Mouse (Mus musculus): ENCODE results near the gene Pdgfb.

Gene Pdgfb

DNA sequence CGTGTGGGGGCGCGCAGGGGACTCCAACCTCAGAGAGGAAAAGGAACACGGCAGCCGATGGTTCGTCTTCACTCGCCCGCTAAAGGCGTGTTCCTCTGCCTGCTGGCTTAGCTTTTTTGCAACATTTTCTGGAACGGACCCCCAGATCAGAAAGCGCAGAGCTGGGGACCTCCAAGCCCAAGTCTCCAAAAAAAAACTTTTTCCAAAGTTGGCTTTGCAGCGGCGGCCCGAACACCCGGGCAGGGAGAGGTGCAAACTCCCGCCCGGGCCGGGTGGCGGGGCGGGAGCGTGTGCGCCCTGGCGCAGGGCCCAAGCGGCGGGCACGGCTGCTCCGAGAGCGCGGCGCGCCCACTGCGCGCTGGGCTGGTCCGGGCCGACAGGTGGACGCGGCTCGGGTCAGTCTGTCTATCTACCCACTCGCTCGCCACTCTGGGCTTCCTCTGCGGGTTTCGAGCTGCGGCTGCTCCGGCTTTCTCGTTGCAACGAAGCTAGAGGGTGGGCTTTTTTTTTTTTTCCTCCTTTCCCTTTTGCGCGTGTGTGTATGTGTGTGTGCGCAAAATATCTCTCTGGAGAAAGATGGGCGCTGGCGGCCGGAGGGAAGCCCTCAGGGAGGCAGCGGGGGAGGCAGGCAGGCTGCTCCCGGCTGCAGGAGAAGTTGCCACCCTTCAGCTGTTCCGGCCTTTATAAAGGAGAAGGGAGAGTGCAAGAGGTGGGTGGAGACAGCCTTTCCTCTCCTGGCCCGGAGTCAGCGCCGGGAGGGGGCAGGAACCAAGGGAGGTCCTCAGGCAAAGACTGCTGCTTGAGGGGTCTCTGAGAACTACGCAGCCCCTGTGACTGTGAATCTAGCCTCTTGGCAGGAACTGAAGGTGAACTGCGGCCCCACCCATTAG is at the start of gene Pdgfb:
Pdgfb (minus strand) TSS at position 657 of the 890 bp plus-strand sequence.
- ATAC-seq (ENCODE audit: low TSS enrichment): 0 out of 2 replicates have a peak, but pooled peaks have one; percentile 4

DNA sequence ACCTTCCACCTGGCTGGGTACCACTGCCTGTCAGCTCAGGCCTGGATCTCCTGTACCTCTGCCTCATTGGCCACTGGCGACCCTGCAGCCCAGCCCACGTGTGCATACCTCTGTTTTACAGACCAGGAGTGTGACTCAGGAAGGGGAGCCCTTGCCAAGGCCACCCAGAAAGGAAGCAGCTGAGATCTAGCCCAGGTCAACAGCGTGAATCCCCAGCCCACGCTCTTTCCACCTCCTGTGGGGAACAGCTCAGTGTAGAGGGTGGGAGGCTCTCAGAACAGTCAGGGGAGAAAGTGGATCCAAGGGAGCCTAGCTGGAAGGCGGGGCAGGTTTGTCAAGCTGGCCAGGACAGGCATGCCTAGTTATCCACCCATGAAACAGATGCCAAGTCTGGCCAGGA is 48.0 kb upstream of the Pdgfb start:
- ATAC-seq (ENCODE audit: low TSS enrichment): peak; percentile 41; the same call in 1 of the 2 replicates

DNA sequence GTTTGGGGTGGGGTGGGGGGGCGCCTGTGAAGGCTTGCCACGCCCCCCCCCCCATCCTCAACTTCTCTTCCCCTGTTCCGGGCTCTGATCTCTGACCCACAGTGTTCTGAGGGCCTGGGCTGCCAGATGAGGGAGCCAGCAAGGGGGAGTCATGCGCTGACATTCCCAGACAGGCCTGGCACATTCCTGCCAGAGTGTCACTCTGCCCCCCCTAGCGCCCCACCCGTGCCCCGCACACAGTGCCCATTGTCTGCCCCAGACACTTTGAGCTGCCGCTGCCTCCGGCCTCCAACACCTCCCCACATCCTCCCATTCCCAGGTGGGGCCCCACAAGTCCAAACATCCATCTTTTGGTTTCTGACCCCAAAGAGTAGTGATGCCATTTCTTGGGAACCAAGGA is 47.6 kb upstream of the Pdgfb start:
- no peak for ATAC-seq (ENCODE audit: low TSS enrichment)

DNA sequence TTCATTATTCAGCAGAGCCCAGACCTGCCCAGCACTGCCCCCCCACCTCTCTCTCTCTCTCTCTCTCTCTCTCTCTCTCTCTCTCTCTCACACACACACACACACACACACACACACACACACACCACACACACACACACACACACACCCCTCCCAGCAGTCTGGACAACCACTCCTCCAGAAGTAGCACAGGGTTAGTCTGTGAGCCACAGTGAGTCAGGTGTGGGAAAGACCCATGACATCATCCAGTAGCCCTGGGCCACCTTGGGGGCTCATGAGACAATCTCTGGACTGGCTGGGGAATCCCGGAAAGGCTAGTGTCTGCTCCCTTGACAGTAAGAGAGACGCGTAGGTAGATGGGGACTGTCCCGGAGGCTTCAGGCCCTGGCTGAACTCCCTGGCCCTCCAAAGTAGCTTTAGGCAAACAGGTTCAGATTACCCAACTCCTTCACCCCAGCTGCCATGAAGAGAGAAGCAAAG is 46.3 kb upstream of the Pdgfb start:
- ATAC-seq (ENCODE audit: low TSS enrichment): no peak

DNA sequence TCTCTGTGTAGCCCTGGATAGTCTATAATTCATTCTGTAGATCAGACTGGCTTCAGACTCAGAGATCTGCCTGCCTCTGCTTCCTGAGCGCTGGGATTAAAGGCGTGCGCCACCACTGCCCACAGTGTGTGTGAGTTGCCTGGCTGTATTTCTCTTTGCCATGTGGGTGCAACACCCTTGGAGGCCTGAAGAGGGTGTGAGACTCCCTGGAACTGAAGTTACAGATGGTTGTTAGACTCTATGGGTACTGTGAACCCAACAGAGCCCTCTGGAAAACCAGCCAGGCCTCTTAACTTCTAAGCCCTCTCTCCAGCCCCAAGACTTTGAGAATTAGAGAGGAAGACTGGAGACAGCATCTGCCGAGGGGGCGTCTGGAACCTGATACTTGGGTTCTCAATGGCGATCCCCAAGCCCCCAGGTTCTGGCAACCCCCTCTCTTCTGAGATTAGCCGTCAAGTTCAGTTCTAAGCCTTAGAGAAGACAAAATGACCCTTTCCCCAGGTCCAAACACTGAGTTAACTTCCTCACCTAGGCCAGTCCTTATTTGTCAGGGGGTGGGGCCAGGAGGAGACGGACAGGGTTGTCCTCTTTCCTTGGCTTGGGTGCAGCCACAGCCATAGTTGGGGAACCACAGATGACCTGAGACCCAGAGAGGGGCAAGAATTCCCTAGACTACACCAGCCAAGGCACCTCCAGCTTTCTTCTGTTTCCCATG is 45.7 kb upstream of the Pdgfb start:
- no peak for ATAC-seq (ENCODE audit: low TSS enrichment)

DNA sequence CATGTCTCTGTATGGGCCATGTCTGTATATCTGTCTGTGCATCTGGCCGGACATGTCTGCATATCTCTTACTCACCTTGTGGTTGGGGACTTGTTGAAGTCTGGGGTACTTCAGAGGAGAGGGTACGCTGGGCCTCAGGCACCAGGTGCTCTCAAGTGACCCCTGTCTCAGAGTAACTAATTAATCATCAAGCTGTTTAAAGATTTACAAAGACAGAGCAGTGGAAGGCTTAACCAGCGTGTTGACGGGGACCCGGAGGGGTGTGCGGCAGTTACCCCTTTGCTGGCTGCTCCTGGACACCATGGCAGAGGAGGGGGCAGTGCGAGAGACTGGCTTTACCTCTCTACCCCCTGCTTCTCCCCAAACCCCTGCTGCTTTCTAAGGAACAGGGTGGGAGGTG is 44.8 kb upstream of the Pdgfb start:
- ATAC-seq (ENCODE audit: low TSS enrichment): no peak

DNA sequence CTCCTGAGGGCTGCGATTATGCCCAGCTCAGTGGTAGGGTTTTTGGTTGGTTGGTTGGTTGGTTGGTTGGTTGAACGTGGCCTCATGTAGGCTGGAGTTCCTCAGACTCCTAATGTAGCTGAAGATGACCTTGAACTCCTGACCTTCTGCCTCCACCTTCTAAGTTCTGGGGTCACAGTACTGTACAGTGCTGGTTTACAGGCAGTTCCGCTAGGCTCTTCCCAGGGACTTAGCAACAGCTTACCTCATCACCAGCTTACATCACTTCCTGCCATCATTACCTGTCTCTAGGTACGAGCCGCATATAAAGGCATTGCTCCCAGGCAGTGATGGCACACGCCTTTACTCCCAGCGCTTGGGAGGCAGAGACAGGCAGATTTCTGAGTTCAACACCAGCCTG is 43.4 kb upstream of the Pdgfb start:
- ATAC-seq (ENCODE audit: low TSS enrichment): no peak

DNA sequence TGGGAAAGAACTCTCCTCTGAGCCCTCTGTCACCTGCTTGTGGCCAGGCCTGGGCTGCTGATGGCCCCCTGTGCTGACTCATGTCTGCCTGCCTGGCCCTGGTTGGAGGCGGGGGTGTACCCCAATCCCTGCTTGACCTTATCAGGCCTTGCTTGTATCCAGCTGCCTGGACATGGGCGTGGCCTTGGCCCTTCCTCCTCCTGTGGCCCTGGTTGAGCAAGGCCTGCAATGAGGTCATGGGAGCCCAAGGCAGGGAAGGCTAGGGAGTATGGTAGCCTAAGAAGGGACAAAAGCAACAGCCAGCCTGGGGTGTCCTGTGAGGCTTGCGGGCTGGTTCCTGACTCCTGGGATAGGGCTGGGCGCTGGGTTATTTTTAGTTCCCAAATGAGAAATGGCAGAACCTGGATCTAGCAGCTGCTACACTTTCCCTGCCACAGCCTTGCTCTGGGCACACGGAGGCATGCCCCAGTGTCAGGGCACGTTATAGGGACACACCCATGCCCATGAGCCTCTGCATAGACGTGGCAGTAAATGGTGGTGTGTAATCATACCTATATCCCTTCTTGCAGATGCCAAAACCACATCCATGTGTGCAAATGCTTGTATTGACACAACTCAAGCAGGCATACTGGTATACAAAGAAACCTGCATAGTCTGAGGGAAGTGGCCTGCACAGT is 39.4 kb upstream of the Pdgfb start:
- no peak for ATAC-seq (ENCODE audit: low TSS enrichment)

DNA sequence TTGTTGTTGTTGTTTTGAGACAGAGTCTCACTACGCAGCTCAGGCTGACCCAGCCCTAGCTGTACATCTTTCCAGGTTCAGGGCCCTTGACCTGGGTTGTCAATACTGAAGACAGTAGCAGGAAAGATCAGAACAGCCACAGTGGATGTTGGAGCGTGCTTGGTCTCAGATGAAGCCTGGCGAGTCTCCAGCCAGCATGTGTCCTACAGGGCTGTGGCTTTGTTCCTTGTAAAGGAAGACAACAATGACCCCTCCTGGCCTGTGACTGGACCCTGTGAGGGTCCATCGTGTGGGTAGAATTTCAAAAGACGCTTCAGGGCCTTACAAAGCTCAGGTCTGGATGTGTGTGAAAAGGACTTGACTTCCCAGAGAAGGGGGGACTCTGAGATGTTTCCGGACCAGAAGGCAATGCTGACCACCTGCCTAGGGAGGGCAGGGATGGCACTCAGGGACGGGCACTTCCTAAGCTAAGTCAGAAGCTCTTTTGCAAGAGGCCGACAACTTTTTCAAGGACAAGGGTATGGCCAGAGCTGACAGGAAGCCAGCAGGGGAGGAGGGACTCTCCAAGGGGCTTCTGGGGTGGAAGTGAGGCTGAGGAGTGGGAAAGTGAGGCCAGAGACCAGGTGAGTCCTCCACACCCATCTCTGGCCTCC is 38.7 kb upstream of the Pdgfb start:
- ATAC-seq (ENCODE audit: low TSS enrichment): no peak

DNA sequence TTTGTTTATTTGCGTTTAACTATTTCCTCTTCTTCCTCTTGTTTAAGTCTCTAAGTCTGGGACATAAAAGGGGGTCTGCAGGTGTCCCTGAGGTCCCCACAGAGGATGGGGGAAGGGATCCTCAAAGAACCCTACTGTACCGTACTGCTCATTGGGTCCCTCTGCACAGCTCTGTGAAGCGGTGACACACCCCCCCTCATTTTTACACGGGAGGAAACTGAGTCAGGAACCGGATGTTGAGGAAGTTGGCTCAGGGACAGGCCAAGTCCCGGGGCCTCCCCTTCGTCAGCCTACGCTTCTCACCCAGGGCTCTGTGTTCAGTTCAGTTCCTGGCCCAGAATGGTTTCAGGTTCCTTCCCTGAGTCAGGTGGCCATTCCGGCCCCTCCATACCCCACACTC is 37.0 kb upstream of the Pdgfb start:
- ATAC-seq (ENCODE audit: low TSS enrichment): no peak

DNA sequence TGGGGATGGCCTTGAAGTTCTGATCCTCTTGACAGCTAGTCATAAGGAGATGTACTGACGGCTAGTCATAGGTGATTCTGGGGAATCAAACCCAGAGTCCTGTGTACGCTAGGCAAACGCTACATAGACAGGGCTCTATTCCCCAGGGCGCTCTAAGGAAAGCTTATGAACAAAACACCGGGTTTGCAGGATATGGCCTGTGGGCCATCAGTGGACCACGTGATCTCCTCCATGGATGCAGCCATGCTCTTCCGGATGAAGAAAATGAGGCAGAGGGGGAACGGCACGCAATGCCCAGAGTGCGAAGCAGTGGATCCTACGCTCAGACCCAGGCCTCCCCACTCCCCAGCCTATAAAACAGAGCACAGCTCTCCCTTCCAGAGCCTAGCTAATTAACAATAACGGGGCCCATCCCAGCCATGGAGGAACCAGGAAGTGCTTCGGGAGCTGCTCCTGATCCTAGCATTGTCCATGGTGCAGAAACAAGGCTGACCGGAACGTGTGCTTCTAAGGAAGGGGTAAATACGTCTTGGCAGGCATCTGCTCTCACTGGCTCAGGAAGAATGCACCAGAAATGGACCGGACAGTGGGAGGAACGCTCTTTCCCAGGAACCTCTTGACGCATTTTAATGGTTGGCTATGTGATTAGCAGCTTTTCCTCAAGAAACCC is 36.5 kb upstream of the Pdgfb start:
- no peak for ATAC-seq (ENCODE audit: low TSS enrichment)

DNA sequence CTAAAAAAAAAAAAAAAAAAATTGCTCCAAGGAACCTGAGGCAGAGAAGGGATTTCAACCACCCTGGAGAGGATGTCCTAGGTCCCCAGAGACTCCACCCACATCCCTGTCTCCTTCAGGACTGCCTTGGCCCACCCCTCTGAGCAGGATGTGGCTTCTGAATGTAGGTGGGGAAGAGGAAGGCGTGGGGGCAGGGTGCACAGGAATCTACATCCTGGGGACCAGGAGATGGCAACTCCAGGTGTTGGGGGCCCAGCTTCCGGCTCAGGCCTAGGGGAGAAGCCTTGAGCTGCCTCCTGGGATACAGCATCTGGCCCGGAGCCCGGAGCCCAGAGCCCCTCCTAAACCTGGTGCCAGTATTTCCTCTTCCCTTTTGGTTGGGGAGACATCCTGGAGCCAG is 35.3 kb upstream of the Pdgfb start:
- no peak for ATAC-seq (ENCODE audit: low TSS enrichment)

DNA sequence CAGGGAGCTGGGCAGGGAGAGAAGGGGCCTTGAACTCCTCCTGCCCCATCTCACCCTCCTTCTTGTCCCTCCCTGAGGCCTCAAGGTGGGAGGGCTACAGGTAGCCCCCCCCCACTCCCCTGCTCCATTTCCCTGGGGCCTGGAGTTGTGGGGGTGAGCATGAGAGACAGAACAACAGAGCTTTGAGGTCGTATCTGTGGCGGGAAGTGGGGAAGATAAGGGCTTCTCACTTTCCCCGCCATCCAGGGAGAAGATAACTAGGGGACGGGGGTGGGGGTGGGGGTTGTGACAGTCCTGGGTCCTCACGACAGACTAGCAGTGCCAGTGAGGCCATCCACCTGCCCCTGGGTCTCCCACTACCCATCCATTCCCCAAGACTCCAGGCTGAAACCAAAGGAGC is 33.2 kb upstream of the Pdgfb start:
- ATAC-seq (ENCODE audit: low TSS enrichment): no peak

DNA sequence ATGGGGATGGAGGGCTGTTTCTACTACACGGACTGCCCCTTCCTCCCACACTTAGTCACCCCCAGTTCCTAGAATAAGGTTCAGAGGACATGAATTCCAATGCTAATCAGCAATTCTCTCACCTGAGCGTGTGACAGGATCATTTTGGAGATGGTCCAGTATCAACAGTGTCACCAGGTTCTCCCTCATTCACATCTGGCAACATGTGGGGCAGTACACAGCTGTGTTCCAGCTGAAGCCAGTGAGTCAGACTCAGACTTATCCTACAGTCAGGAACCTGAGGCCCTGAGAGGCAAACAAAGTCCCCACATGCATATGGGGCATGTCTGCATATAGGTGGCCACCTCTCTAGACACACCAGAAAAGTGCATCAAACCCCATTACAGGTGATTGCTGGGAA is 32.5 kb upstream of the Pdgfb start:
- ATAC-seq (ENCODE audit: low TSS enrichment): no peak

DNA sequence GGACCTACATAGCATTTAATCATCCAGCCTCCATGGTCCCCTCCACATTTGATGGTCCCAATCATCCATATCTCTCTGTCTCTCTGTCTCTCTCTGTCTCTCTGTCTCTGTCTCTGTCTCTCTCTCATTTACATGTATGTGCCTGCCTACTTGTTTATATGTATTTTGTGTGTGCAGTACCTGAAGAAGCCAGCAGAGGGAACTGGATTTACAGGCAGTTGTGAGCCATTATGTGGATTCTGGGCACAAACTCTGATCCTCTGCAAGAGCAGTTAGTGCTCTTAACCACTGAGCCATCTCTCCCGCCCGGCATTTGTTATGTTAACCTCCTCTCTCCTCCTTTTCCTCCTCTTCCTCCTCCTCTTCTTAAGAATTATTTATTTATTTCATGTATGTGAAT is 31.0 kb upstream of the Pdgfb start:
- ATAC-seq (ENCODE audit: low TSS enrichment): no peak

DNA sequence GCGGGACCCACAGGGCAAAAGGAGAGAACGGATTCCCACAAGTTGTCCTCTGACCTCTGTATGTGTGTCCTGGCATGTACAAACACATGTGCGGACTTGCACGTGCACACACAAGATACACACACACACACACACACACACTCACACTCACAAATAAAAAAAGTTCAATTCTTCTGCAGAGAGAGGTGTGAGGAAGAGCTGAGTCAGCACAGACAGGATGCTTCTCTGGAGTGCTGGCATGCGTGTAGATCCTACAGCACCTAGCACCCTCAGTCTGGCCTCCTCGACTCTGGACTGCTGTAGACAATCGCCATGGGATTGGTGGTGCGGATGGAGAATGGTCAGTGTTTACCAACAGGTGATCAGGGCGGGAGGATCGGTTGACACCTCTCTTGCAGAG is 29.5 kb upstream of the Pdgfb start:
- no peak for ATAC-seq (ENCODE audit: low TSS enrichment)

DNA sequence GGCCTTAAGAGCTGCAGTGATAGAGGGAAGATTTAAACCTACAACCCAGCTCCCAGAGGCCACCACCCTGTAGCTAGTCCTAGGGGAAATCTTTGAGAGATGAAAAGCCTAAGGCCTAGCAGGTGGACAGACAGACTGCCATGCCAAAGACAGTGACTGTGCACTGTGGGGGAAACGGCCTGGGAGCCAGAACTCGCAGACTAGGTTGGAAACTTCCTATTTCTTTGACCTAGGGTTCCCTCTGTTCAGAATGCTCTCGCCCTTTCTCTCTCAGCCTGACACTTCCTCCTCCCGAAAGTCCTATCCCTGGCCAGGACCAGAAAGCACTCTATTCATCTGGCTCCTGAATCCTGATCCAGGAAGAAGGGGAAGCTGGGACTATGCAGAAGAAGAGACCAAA is 27.4 kb upstream of the Pdgfb start:
- ATAC-seq (ENCODE audit: low TSS enrichment): no peak

DNA sequence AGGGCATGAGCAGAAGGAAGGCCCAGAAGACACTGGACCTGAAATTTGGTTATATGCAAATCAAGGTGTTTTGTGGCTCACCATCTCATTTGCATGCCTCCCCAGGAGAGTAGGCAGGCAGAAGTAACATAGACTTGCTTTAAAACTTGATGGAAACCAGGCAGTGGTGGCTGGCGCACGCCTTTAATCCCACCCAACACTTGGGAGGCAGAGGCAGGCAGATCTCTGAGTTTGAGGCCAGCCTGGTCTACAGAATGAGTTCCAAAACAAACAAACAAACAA is 23.3 kb upstream of the Pdgfb start:
- no peak for ATAC-seq (ENCODE audit: low TSS enrichment)

DNA sequence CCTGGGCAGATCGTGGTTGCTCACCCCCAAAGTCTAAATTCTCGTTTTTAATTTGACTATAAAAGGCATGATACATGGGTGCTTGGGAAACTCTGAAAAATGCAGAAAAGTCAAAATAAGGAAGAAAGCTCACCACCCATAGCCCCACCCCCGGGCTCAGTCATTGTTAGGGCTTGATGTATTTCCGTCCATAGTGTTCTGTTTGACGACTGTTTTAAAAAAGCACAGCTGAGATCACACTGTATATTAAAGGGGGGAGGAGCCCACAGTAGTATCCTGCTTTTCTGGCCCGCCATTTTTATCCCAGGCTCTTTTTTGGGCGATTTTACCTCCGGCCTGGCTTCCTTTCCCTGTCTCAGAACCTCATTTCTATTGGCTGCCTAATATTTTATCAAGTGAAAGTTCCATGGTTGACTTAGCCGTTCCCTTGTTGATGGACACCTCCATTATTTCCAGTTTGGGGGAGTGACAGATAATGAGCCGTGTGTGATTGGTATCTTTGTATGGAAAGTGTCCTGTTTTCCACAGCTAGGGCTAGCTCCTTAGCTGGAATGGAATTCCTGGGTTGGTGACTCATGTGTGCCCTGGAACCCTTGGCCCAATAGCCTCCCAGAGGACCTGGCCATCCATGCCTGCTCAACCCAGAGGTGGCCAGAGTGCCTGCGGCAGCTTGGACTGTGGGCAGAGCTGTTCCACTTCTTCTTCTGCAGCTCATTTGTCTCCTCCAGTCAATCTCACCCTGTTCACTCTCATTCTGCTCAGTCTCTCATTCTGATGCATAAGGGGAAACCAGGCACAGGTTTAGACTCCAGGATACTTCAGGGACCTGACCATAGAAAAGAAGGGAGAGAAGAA is 22.7 kb upstream of the Pdgfb start:
- ATAC-seq (ENCODE audit: low TSS enrichment): no peak

DNA sequence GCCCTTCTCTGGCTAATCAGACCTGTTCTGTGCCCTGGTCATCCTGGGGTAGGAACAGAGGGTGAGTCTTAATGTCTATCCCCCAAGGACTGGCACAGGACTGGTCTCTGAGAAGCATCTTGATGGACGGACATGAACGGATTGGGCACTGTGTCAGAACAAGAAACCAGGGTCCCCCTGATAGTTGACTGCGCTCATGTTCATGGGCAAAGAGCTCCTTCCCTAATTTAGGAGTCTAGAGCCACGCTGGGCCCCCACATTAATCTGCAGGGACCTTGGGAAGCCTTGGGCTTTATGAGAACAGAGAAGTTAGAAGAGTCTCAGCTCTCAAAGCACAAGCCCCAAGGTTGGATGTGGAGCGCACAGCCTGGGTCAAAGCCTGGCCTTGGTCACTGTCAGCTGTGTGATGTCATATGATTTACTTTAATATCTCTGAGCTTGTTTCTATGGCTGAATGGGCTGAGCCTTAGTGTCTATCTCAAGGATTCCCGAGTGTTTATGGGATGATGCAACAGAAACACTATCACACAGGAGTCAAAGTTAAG is 20.6 kb upstream of the Pdgfb start:
- no peak for ATAC-seq (ENCODE audit: low TSS enrichment)

All from frontal cortex, adult (tissue).